Mouse (Mus musculus): ENCODE data around the gene Pde6g.

Pde6g gene

GRCm38 (mm10) chr11:120453306-120453705 is at the start of gene Pde6g:
TSS of gene Pde6g (minus strand) at chr11:120453500.
- no peak for DNase-seq (ENCODE audit: low spot score)

- no peak for DNase-seq (ENCODE audit: low spot score)
Observed at GRCm38 (mm10) chr11:120501701-120502100, 48.4 kb upstream of the Pde6g start.

GRCm38 (mm10) chr11:120501018-120501417 is 47.7 kb upstream of the Pde6g start:
- no peak for DNase-seq (ENCODE audit: low spot score)

- no peak for DNase-seq (ENCODE audit: low spot score)
Observed at GRCm38 (mm10) chr11:120500357-120500756, 47.1 kb upstream of the Pde6g start.

- no peak for DNase-seq (ENCODE audit: low spot score)
Observed at GRCm38 (mm10) chr11:120499894-120500293, 46.6 kb upstream of the Pde6g start.

GRCm38 (mm10) chr11:120498891-120499290 is 45.6 kb upstream of the Pde6g start:
- DNase-seq (ENCODE audit: low spot score), result peak; percentile 54

- DNase-seq (ENCODE audit: low spot score), result no peak
Observed at GRCm38 (mm10) chr11:120498226-120498625, 44.9 kb upstream of the Pde6g start.

GRCm38 (mm10) chr11:120497436-120497835 is 44.1 kb upstream of the Pde6g start:
- DNase-seq (ENCODE audit: low spot score), result peak; percentile 64

- no peak for DNase-seq (ENCODE audit: low spot score)
Observed at GRCm38 (mm10) chr11:120493911-120494310, 40.6 kb upstream of the Pde6g start.

GRCm38 (mm10) chr11:120493351-120493750 is 40.1 kb upstream of the Pde6g start:
- DNase-seq (ENCODE audit: low spot score), result no peak

GRCm38 (mm10) chr11:120492878-120493203 is 39.5 kb upstream of the Pde6g start:
- no peak for DNase-seq (ENCODE audit: low spot score)

- no peak for DNase-seq (ENCODE audit: low spot score)
Observed at GRCm38 (mm10) chr11:120492024-120492877, 39.0 kb upstream of the Pde6g start.

- DNase-seq (ENCODE audit: low spot score), result peak; percentile 85
Observed at GRCm38 (mm10) chr11:120491317-120492023, 38.2 kb upstream of the Pde6g start, which contains the start of gene Slc25a10. TSS of gene Slc25a10 (plus strand) at chr11:120491840.

- no peak for DNase-seq (ENCODE audit: low spot score)
Observed at GRCm38 (mm10) chr11:120490291-120491046, 37.2 kb upstream of the Pde6g start.

GRCm38 (mm10) chr11:120489054-120489761 is 35.9 kb upstream of the Pde6g start:
- DNase-seq (ENCODE audit: low spot score), result peak; percentile 61

- DNase-seq (ENCODE audit: low spot score), result no peak
Observed at GRCm38 (mm10) chr11:120488516-120488915, 35.2 kb upstream of the Pde6g start.

GRCm38 (mm10) chr11:120485251-120485650 is 32.0 kb upstream of the Pde6g start:
- DNase-seq (ENCODE audit: low spot score), result no peak

GRCm38 (mm10) chr11:120484265-120484981 is 31.1 kb upstream of the Pde6g start, which contains the start of gene Mrpl12:
TSS of gene Mrpl12 (plus strand) at chr11:120484613.
- DNase-seq (ENCODE audit: low spot score), result peak; percentile 91

- no peak for DNase-seq (ENCODE audit: low spot score)
Observed at GRCm38 (mm10) chr11:120483448-120483934, 30.2 kb upstream of the Pde6g start.

- DNase-seq (ENCODE audit: low spot score), result no peak
Observed at GRCm38 (mm10) chr11:120472052-120472451, 18.8 kb upstream of the Pde6g start.

GRCm38 (mm10) chr11:120467736-120468092 is 14.4 kb upstream of the Pde6g start:
- DNase-seq (ENCODE audit: low spot score), result no peak
